Mouse (Mus musculus): Measurements from ENCODE around the gene Maml2.
A peak's percentile ranks its signal among the peaks of the same experiment; 100 is the strongest.

The Maml2 gene

DNA sequence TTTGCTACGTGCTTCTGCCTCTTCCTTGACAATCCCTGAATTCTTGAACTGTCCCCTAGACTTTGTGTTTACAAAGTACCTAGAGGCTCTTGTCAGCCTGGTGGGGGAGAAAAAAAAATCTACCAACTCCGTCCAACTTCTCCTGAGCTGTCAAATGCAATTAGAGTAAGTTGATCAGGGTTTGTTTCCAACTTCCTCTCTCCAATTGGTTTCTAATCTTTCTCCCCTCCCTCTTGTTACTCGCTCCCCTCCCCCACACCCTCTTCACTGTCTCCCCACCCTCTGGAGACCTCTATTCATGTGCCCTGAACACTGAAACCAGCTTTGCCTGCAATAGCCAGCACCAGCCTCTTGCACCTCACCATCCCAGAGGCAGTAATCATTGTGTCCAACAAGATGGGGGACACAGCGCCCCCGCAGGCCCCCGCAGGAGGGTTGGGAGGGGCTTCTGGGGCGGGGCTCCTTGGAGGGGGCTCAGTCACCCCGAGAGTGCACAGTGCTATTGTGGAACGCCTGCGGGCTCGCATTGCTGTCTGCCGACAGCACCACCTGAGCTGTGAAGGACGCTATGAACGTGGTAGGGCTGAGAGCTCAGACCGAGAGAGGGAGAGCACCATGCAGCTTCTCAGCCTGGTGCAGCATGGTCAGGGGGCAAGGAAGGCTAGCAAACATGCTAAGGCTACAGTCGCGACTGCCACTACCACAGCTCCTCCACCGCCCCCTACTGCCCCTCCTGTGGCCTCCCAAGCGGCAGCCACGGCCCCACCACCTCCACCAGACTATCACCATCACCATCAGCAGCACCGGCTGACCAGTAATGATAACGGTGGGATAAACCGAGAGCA lies at the start of gene Maml2:
Maml2 (plus strand) TSS at position 290 of the 845 bp plus-strand sequence.
- DNase-seq: peak; percentile 47 to 70

GRCm38 (mm10) chr9:13248104-13248503 lies 49.7 kb upstream of the Maml2 start:
- DNase-seq: no peak

GRCm38 (mm10) chr9:13251251-13251650 lies 46.5 kb upstream of the Maml2 start:
- no peak for DNase-seq

DNA sequence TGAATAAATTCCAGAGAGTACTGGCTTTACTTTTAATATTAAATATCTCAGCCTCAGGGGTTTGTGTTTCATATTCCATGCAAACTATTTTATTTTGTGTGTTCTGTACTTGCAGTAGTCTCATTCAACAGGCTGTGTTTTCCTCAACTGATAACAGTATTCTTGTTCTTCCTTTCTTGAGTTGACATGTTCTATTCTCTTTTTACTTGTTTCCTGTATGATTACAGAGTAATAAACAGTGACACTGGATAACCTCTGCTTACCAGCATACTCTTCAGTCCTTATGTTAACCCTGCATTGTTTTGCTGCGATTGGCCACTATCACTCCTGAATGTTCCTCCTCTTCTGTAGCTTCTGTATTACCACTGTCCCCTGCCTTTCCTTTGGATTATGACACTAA lies 41.0 kb upstream of the Maml2 start:
- DNase-seq: no peak

DNA sequence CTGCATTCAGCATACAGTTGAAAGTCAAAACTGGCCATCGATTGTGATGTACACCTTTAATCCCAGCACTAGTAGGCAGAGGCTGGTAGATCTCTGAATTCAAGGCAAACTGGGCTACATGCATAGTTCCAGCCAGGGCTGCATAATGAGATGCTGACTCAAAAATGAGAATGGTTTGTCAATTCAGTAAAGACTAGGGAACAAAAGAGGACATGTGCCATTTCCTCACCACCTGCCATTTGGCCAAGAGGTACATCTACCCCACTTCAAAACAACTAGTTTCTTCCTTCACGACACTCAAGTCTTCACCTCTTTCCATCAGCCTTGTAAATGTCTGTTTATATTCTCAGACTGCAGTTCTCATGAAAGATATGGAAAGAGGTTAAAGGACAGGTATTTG lies 39.6 kb upstream of the Maml2 start:
- DNase-seq: no peak

DNA sequence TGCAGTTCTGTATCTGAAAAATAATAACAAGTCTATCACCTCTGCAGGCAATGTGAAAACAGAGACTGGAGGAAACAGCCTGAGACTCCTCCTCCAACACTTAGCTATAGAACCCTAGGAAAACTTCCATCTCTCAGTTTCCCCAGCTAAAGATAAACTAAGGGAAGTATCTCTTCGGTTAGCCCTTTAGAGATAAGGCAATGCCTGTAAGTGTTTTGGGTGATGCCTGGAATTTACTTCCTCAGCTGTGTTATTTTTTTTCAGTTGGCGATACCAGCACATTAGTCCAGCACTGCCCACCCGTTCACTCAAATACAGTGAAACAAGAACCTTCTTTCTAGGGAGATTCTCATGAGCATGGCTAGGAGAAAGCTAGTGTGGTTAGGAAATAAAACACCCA lies 36.8 kb upstream of the Maml2 start:
- DNase-seq: no peak

DNA sequence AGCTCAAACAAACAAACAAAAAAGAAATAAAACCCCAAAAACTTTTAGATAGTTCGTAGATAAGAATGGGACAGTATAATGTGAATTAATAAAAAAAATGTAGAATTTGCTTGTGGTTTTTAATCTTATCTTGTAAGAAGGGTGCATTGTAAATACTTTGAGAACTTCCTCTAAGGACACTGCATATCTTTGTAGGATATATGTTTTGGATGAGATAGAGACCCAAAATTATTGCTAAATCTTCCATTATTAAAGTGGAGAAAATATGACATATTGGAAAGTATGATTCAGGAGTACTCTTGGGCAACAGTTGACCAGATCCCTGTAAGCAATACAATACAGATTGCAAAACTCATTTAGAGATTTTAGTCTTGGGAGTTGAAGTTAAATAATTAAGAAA lies 24.5 kb upstream of the Maml2 start:
- DNase-seq: no peak

DNA sequence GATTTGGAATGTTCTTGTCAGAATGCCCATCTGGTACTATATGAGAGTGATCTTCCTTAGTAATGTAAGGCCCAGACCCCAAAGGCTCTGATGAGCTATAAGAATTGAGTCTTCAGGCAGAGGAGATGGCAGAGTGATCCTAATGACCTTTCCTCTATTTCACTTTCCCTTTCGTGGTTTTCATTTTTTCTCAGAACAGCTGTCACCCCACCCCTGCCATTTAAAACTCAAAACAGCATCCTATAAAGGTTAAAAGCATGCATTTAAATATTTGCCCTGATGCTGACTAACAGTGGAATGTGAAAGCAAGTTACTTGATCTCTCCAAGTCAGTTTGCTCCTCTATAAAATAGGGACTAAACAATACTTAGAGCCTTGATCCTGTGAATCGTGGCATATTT lies 10.3 kb upstream of the Maml2 start:
- no peak for DNase-seq

GRCm38 (mm10) chr9:13296274-13297121 lies 1.3 kb upstream of the Maml2 start:
- DNase-seq: peak; percentile 91 to 92

DNA sequence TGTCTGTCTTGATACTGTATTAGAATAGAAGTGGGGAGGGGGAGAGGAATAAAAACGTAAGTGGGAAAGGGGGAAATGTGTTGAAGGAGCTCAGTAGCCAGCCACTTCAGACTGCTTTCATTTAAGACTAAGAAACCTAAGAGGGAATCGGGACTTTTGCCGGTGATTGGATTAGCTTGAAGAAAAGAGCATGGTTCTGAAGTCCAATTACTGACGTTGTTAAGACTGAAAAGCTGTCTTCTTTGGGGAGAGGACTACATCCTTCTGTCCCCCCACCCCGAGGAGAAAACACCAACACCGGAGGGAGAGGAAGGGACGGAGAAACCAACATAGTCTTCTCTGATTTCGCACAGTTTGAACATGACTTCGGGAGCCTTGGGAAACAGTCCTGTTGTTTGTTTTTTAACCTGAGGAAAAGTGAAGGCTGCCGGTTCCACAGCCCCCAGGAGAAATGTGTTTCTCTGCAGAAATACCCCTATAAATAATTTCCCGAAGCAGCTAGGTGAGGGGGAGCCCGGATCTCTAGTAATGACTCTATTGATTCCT lies 562 bp upstream of the Maml2 start:
- DNase-seq: peak in 1 of 2 experiments; percentile 17

- DNase-seq: no peak
Observed at GRCm38 (mm10) chr9:13298513-13298878, 739 bp downstream of the Maml2 start.

- no peak for DNase-seq
Observed at GRCm38 (mm10) chr9:13299190-13299589, 1.4 kb downstream of the Maml2 start.

- peak in 1 of 2 experiments; percentile 23 for DNase-seq
Observed at GRCm38 (mm10) chr9:13300041-13300441, 2.3 kb downstream of the Maml2 start.

- DNase-seq: no peak
Observed at GRCm38 (mm10) chr9:13300891-13301782, 3.4 kb downstream of the Maml2 start.

DNA sequence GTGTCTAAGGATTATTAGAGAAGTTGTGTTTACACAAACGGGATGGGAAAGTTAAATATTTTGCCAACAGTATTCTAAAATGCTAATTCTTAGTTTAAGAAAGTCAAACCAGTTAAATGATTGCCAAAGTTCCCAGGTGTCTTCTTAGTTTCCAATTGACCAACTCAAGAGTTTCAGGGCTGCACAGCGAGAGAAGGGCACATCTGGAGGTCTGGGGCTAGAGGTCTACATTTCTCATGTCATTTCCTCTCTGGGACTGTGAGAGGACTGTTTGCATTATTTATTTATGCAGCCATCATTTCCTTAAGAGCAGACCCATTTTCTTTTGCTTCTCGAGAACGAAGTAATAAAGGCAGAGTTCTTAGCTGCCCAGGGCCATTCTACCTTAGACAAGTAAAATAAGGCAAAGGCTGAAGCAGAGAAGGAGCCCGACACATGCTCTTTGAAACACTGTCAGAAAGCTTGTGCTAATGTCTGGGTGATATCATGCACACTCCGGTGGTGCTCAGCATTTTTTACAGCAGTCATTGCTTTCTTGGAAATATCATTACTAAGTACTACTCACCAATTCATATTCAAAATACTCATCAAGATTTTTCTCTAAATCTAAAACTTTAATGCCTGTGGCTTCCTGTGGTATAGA lies 4.5 kb downstream of the Maml2 start:
- no peak for DNase-seq

GRCm38 (mm10) chr9:13303099-13303771 lies 5.5 kb downstream of the Maml2 start:
- DNase-seq: no peak

GRCm38 (mm10) chr9:13303976-13304375 lies 6.2 kb downstream of the Maml2 start:
- DNase-seq: peak; percentile 53 to 55

- DNase-seq: no peak
Observed at GRCm38 (mm10) chr9:13306471-13306870, 8.7 kb downstream of the Maml2 start.

- DNase-seq: no peak
Observed at GRCm38 (mm10) chr9:13307226-13307625, 9.5 kb downstream of the Maml2 start.

DNA sequence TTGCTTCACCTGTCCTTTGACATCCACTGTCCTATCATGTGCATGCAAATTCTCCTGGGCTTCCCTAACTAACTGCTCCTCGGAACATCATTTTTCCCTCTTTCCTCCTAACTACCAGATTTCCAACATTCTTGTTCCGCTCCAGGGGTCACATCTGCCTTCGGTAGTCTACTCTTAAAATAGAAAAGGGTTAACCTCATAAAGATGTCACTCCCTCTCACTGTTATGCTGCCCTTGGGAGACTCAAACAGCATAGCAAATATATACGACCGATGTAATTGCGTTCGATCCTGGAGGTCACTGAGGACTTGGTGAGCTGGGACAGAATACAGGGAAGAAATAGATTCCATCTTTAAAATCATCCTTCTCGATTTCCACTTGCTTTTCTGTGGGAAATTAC lies 11.0 kb downstream of the Maml2 start:
- no peak for DNase-seq

- no peak for DNase-seq
Observed at GRCm38 (mm10) chr9:13309807-13310206, 12.1 kb downstream of the Maml2 start.
